Mouse (Mus musculus) effector memory CD4-positive, alpha-beta T cell, adult 7 months (primary cell): Measurements from ENCODE around the gene Celsr3. TPM values are rescaled to one million over a fixed set of nuclear protein-coding genes. Genes with fewer than 3 reads are reported as not detected.

Source experiments
- polyA plus RNA-seq: library from polyadenylated mRNA; unstranded; fragments of 100-300 nt; shearing (Covaris generic); gene quantifications from one replicate; pipeline ENCODE4 v1.2.1, GENCODE M21; 2017

Celsr3 gene
- polyA plus RNA-seq = 0.06 TPM

DNA sequence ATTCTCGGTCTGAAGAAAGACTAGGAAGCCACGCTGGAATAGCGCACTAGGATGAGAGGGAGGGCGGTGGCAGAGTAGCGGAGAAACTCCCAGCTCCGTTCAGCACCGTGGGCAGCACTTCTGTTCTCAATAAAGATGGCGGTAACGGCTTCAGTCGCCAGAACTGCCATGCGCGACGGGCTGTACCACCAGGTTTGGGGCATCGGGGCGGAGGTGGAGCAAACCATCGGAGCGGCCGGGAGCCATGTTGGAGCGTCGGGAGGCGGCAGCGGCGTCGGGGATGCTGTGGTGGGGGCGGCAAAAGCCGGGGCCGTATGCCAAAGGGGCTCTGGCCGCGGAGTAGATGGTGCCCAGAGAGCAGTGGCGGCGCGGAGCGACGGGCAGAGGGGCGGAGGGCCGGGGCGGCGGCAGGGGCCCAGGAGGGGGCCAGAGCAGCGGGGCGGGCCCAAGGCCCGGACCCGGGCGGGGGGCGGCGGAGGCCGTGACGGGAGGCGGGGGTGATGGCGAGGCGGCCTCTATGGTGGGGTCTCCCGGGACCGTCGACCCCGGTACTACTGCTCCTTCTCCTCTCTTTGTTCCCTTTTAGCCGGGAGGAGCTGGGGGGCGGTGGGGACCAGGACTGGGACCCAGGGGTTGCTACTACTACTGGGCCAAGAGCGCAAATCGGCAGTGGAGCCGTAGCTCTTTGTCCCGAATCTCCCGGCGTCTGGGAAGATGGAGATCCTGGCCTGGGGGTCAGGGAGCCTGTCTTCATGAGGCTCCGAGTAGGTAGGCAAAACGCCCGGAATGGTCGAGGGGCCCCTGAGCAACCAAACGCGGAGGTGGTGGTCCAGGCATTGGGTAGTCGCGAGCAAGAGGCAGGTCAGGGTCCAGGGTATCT is at the start of gene Celsr3:
Gene Celsr3 (plus strand): TSS at position 501 of the 880 bp plus-strand sequence.

DNA sequence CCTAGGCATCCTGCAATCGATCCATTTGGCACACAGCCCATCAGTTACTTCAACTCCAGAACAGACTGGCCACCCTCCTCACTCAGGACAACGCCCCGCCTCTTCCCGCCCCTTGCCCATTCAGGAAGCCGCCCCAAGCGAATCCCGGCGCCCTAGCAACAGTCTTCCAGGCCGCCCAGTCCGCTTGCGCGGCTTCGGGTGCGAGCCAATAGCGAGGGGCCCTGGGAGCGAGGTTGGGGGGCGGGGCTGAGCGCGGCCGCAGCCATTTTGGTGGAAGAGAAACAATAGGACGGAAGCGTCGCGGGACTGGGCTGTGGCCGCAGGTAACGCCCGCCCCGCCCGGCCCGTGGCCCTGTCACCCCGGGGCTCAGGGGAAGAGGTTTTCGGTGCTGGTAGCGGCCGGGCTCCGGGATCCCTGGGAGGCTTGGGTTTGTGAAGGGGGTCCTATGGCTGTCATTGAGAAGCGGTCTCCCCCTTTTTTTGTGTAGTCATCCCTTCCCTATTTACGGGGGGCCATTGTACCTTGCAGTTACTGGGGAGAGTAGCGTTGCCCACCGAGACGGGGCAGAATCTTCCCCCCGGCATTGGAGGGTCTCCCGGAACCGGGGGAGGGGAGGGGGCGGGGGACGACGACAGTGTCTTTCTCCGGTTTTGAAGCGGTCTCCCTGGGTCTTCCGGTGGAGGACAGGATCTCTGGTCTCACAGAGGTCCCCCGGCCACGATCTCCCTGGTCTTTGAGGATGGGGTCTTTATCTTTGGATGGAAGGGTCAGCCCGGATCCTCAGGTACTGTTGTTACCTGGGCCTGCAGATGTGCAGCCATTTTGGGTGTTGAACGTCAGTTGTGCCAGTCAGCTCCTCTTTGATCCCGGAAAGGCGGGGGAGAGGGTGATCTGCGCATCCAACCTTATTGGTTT is 42.3 kb upstream of the Celsr3 start, which contains the start of gene Ip6k2:
Gene Ip6k2 (plus strand): TSS at position 249 of the 916 bp plus-strand sequence.

GRCm38 (mm10) chr9:108808163-108808665 is 17.9 kb upstream of the Celsr3 start, which contains the start of gene Nckipsd:
TSS of gene Nckipsd (plus strand) at chr9:108808368.

GRCm38 (mm10) chr9:108852976-108853375 is 26.9 kb downstream of the Celsr3 start, which contains the start of gene Slc26a6:
TSS of gene Slc26a6 (plus strand) at chr9:108853283.

Other genes with a start within 250 kb of the Celsr3 start
- gene Wdr6, start 247.6 kb upstream of the Celsr3 start, polyA plus RNA-seq = 25.4 TPM
- gene P4htm, start 228.7 kb upstream of the Celsr3 start, polyA plus RNA-seq = 8.5 TPM
- 202 TPM for gene Arih2, start 176.9 kb upstream of the Celsr3 start, polyA plus RNA-seq
- gene Slc25a20, start 164.2 kb upstream of the Celsr3 start, polyA plus RNA-seq = 19.9 TPM
- 33.7 TPM for gene Prkar2a, start 137.0 kb upstream of the Celsr3 start, polyA plus RNA-seq
- gene Ip6k2, start 42.5 kb upstream of the Celsr3 start, polyA plus RNA-seq = 33.8 TPM
- gene Nckipsd, start 18.0 kb upstream of the Celsr3 start, polyA plus RNA-seq = 11.2 TPM
- 10.1 TPM for gene Slc26a6, start 27.0 kb downstream of the Celsr3 start, polyA plus RNA-seq
- gene Tmem89, start 88.3 kb downstream of the Celsr3 start, polyA plus RNA-seq = not detected
- gene Uqcrc1, start 110.3 kb downstream of the Celsr3 start, polyA plus RNA-seq = 241 TPM
- 0.49 TPM for gene Col7a1, start 127.3 kb downstream of the Celsr3 start, polyA plus RNA-seq
- not detected for gene Ucn2, start 159.7 kb downstream of the Celsr3 start, polyA plus RNA-seq
- 5.2 TPM for gene Pfkfb4, start 165.5 kb downstream of the Celsr3 start, polyA plus RNA-seq
- 2,718 TPM for gene Shisa5, start 212.2 kb downstream of the Celsr3 start, polyA plus RNA-seq
- 103 TPM for gene Trex1, start 233.4 kb downstream of the Celsr3 start, polyA plus RNA-seq
- gene Atrip, start 247.8 kb downstream of the Celsr3 start, polyA plus RNA-seq = 13.4 TPM